Mouse (Mus musculus) liver, embryonic 12.5 days (tissue): ENCODE results near the gene Gpc2. TPM values are rescaled to one million over a fixed set of nuclear protein-coding genes. Genes with fewer than 3 reads are reported as not detected.

ENCODE experiments used
- ATAC-seq: fragments of 200-750 bp; cut with Nextera tagmentation; 2 replicates; pipeline ENCODE4 v1.8.0; 2017; ENCODE audit warnings: moderate number of reproducible peaks, mild to moderate bottlenecking, moderate library complexity
- H3K27ac ChIP-seq: fragments of 300-500 bp; sonication (generic); 2 replicates; pipeline ENCODE4 v1.5.1; 2016; ENCODE audit warnings: mild to moderate bottlenecking
- H3K27me3 ChIP-seq: fragments of 300-500 bp; sonication (generic); replicated peaks from 2 replicates; pipeline ENCODE4 v1.6.1; 2016; ENCODE audit warnings: mild to moderate bottlenecking, moderate library complexity
- H3K36me3 ChIP-seq: fragments of 300-500 bp; sonication (generic); 2 replicates; pipeline ENCODE4 v1.6.1; 2016; ENCODE audit warnings: mild to moderate bottlenecking, moderate library complexity
- H3K4me1 ChIP-seq: fragments of 300-500 bp; sonication (generic); 2 replicates; pipeline ENCODE4 v1.6.1; 2016
- H3K4me2 ChIP-seq: fragments of 300-500 bp; sonication (generic); 2 replicates; pipeline ENCODE4 v1.6.1; 2016; ENCODE audit warnings: mild to moderate bottlenecking, moderate library complexity
- H3K4me3 ChIP-seq: fragments of 300-500 bp; sonication (generic); 2 replicates; pipeline ENCODE4 v1.5.1; 2016; ENCODE audit warnings: mild to moderate bottlenecking, moderate library complexity
- H3K9ac ChIP-seq: fragments of 300-500 bp; sonication (generic); 2 replicates; pipeline ENCODE4 v1.6.1; 2016; ENCODE audit warnings: mild to moderate bottlenecking, moderate library complexity
- H3K9me3 ChIP-seq: fragments of 300-500 bp; sonication (generic); replicated peaks from 2 replicates; pipeline ENCODE4 v1.6.1; 2016; ENCODE audit warnings: mild to moderate bottlenecking, moderate library complexity
- WGBS: fragments of 180-500 bp; shearing (Covaris S2); methylation state at CpG from one replicate; pipeline ENCODE4 v1.1.7; 2016; ENCODE audit not compliant: insufficient replicate concordance; 5-methylcytosine and 5-hydroxymethylcytosine counted together
- polyA plus RNA-seq: library from polyadenylated mRNA; unstranded; fragments of >200 nt; fragmentation: Nextera tagmentation; extraction: Ambion mirVana; gene quantifications from 2 replicates; pipeline ENCODE4 v1.2.1, GENCODE M21; 2016

Gpc2 gene
- polyA plus RNA-seq: 2.4 and 2.5 TPM in 2 replicates

DNA sequence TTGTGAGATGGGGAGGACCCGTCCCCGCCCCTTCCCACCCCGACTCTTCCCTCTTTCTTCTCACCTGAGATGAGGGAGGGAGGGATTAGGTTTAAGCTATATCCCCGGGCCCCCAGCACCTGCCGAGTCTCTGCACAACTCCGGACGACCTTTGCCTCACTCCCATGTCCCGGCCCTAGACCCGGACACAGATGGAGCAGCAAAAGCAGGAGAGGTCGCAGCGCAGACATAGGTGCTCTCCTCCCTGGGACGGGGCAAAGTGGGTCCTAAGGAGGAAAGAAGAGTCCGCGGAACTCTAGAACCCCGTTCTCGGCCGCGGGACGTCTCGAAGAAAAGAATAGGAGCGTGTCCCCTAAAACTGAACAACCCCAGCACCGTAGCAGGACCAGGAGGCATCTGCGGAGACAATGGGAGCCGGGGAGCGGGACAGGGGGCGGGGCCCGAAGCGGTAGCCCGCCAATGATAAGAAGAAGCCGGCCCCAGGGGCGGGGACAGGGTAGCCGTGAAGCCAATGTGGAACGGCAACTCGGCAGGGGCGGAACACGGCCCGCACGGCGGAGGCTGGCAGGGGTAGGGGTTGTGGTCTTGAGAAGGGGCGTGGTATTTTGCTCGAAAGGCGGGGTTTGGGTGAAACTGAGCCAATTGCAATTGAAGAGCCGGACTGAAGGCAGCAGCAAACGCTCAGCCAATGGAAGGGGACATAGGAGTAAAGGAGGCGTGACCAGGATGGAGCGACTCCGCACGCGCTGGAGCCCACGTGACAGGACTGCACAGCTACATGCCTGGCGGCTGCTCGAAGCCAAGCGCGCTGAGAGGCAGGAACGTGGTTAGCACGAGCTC lies at the start of gene Gpc2, which contains the start of the genes Gm43720 and Stag3:
Gene Gpc2 (minus strand): TSS at position 421 of the 840 bp plus-strand sequence.
Gene Gm43720 (minus strand): TSS at position 374 of the 840 bp plus-strand sequence.
Gene Stag3 (plus strand): TSS at position 656 of the 840 bp plus-strand sequence.
- peak; percentile 99 for ATAC-seq
- 1% methylated on average over 56 of the region's 56 CpGs for WGBS
- Histone ChIP-seq H3K9me3 (no peaks in the 10 kb centered on the region), H3K4me2 (peak within 1 kb of the TSS; percentile 81), H3K27ac (no peak within 1 kb of the TSS), H3K9ac (peak within 1 kb of the TSS; percentile 34), H3K4me1 (peaks cover 32% of the 10 kb centered on the region), H3K27me3 (peaks cover 49% of the 10 kb centered on the region), H3K36me3 (no peaks in the 10 kb centered on the region), H3K4me3 (peak within 1 kb of the TSS; percentile 55)

DNA sequence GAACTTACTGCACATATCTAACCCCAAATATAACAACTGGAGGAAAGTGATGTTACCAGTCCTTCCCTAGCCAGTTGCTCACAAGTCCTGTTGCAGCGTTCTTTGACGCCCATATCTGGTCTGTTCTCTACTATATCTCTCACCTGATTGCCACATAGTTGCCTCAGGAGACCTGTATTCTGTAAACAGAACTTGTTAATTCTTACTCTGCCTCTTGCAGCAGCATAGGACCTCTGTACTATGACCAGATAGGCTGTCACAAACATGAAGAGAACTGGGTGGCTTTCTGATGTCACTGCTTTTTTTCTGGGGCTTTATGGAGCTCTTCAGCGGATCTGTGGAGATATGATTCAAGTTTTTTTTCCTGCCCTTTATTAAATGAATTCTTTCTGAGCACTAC lies 33.0 kb upstream of the Gpc2 start:
- ATAC-seq: no peak
- no peak overlapping the region for H3K4me2 ChIP-seq

DNA sequence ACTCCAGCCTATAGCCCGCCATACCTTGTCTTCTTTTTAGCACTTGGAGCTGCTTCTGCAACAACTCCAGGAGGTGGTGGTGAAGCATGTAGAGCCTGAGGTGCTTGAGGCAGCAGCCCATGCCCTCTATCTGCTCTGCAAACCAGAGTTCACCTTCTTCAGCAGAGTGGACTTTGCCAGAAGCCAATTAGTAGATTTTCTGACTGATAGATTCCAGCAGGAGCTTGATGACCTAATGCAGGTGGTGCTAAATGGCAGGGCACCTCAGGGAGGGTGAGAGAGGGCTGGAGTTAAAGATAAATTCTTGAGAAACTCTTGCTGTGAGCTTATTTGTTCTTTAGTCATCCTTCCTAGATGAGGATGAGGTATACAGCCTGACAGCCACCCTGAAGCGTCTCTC lies 19.8 kb upstream of the Gpc2 start:
- Histone ChIP-seq H3K27me3 (no peaks in the 10 kb centered on the region), H3K4me1 (no peaks in the 10 kb centered on the region), H3K36me3 (no peaks in the 10 kb centered on the region), H3K9ac (no peak overlapping the region), H3K27ac (no peak overlapping the region), H3K9me3 (no peaks in the 10 kb centered on the region), H3K4me2 (no peak overlapping the region), H3K4me3 (no peak overlapping the region)
- no peak for ATAC-seq
- 65% methylated on average over 2 of the region's 2 CpGs for WGBS

More for the DNA sequence above, 33.0 kb upstream of the Gpc2 start:
- no peaks in the 10 kb centered on the region for H3K4me1 ChIP-seq
- H3K9ac ChIP-seq: no peak overlapping the region
- H3K9me3 ChIP-seq: 0 out of 2 replicates have a peak, but pooled peaks cover under 1% of the 10 kb centered on the region
- no peak overlapping the region for H3K4me3 ChIP-seq
- WGBS: 73% methylated on average over 3 of the region's 3 CpGs
- H3K36me3 ChIP-seq: no peaks in the 10 kb centered on the region
- H3K27me3 ChIP-seq: no peaks in the 10 kb centered on the region
- no peak overlapping the region for H3K27ac ChIP-seq

DNA sequence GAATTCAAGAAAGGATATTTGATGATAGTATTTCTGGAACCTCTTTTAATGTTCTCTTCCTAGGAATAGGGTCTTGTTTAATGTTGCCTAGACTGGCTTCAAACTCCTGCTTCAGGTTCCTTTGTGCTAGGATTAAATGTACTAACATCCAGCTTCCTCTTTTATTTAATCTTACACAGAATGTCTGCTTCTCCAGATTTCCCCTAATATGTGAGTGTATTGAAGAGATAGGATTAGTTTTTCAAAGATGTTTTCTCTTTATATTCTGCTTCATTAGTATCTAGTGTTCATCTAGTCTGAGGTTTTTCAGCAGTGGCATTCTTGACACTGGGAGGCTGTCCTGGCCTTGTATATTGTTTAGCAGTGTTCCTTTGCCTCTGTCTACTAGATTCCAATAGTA lies 14.4 kb upstream of the Gpc2 start:
- H3K4me2 ChIP-seq: no peak overlapping the region
- H3K27me3 ChIP-seq: no peaks in the 10 kb centered on the region
- H3K4me3 ChIP-seq: no peak overlapping the region
- no peak for ATAC-seq
- no peak overlapping the region for H3K9ac ChIP-seq
- H3K4me1 ChIP-seq: no peaks in the 10 kb centered on the region
- H3K36me3 ChIP-seq: no peaks in the 10 kb centered on the region
- no peak overlapping the region for H3K27ac ChIP-seq
- no peaks in the 10 kb centered on the region for H3K9me3 ChIP-seq

DNA sequence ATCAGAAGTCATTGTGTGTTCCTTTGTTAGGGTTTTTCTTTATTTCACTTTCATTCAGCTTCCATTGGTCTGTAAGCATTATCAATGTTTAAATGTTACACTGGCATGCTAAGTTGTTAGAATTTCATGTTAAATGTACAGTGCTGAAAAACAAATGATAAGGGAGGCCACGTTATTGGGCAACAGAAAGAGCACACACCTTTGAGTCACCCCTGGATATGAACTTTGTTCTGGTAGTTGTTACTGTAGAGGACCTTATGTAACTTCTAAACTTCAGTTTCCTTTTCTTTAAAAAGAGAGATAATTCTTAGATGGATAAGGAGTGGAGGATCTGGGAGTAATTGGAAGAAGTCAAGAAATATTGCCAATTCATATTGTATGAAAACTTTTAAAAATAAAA lies 11.8 kb upstream of the Gpc2 start:
- Histone ChIP-seq H3K27ac (no peak overlapping the region), H3K36me3 (no peaks in the 10 kb centered on the region), H3K9ac (no peak overlapping the region), H3K4me1 (no peaks in the 10 kb centered on the region), H3K4me3 (no peak overlapping the region), H3K4me2 (no peak overlapping the region), H3K9me3 (no peaks in the 10 kb centered on the region), H3K27me3 (no peaks in the 10 kb centered on the region)
- 54% methylated on average over 1 of the region's 1 CpGs for WGBS
- no peak for ATAC-seq

DNA sequence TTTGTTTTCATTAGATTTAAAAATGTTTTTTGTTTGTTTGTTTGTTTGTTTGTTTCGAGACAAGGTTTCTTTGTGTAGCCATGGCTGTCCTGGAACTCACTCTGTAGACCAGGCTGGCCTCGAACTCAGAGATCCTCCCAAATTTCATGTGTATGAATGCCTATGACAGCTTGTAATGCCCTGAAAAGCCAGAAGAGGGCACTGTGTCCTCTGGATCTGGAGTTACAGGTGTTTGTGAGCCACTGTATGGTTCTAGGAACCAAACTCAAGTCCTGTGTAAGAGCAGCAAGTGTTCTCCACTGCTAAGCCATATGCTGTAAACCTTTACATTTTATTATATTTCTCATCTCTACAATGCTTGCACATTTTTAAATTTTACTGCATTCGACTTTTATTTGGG lies 8.1 kb upstream of the Gpc2 start:
- no peak overlapping the region for H3K4me2 ChIP-seq
- H3K9me3 ChIP-seq: no peaks in the 10 kb centered on the region
- 58% methylated on average over 3 of the region's 3 CpGs for WGBS
- H3K27me3 ChIP-seq: no peaks in the 10 kb centered on the region
- H3K4me1 ChIP-seq: no peaks in the 10 kb centered on the region
- no peak overlapping the region for H3K4me3 ChIP-seq
- no peaks in the 10 kb centered on the region for H3K36me3 ChIP-seq
- no peak for ATAC-seq
- H3K9ac ChIP-seq: no peak overlapping the region
- H3K27ac ChIP-seq: no peak overlapping the region

DNA sequence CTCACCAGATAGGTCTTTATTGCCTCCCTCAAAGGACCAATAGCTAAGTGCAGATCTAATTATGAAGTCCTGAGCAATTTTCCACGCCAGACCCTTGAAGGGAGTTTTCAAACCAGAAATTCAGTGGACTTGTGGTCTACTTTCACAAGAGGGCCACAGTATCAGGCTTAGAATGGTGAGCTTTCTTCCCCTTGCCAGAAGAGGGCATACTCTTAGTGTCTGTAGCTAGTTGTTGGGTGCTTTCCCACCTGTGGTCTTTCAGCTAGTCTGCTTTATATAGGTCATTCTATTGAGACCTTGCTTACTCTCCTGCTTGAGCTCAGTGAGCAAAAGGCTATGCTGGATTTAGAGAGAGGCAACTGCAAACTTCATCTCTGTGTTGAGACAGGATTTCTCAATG lies 3.7 kb upstream of the Gpc2 start:
- Histone ChIP-seq H3K9me3 (no peaks in the 10 kb centered on the region), H3K36me3 (no peaks in the 10 kb centered on the region), H3K4me1 (peaks cover 20% of the 10 kb centered on the region), H3K9ac (no peak overlapping the region), H3K4me3 (no peak overlapping the region), H3K27ac (no peak overlapping the region), H3K27me3 (peaks cover 13% of the 10 kb centered on the region), H3K4me2 (no peak overlapping the region)
- no peak for ATAC-seq
- WGBS: 46% methylated on average over 1 of the region's 1 CpGs

DNA sequence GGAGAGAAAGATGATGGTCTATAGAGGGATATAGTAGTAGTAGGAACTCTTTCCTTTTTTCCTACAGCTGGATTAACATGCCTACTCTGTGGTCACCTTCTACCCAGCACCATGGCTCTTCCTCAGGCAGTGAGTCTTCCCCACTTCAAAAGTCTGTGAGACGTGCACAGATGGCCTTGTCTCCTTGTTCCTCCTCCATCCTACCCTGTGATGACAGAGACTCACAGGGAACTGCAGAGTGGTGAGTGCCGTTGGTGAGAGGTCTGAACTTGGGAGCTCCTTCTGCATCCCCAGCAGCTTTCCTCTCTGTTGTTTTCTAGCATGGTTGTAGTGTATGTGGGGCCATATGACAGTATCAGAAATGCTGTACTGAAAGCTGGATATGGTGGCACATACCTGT lies 2.0 kb upstream of the Gpc2 start:
- Histone ChIP-seq H3K4me1 (peaks cover 21% of the 10 kb centered on the region), H3K36me3 (no peaks in the 10 kb centered on the region), H3K27me3 (peaks cover 29% of the 10 kb centered on the region), H3K27ac (no peak overlapping the region), H3K4me3 (no peak overlapping the region), H3K9me3 (no peaks in the 10 kb centered on the region), H3K4me2 (no peak overlapping the region), H3K9ac (no peak overlapping the region)
- ATAC-seq: no peak
- WGBS: 65% methylated on average over 2 of the region's 2 CpGs

DNA sequence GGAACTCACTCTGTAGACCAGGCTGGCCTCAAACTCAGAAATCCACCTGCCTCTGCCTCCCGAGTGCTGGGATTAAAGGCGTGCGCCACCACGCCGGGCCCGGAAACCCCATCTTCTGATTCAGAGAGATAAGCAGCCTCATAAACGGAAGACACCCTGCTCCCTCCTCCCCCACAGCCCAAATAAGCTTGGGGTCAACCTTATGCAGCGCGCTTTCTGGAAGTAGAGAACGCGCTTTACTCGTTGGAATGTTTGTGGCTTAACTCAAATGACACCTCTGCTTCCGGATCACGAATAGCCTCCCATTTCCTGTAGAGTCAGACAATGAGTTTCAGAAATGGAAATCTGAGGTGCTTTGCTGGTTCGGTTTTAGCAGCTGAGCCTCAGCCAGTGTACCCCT lies 1.0 kb upstream of the Gpc2 start:
- Histone ChIP-seq H3K4me3 (no peak overlapping the region), H3K4me1 (peaks cover 22% of the 10 kb centered on the region), H3K4me2 (no peak overlapping the region), H3K36me3 (no peaks in the 10 kb centered on the region), H3K9me3 (no peaks in the 10 kb centered on the region), H3K27ac (no peak overlapping the region), H3K27me3 (peaks cover 39% of the 10 kb centered on the region), H3K9ac (no peak overlapping the region)
- ATAC-seq: no peak
- WGBS: 70% methylated on average over 15 of the region's 15 CpGs

DNA sequence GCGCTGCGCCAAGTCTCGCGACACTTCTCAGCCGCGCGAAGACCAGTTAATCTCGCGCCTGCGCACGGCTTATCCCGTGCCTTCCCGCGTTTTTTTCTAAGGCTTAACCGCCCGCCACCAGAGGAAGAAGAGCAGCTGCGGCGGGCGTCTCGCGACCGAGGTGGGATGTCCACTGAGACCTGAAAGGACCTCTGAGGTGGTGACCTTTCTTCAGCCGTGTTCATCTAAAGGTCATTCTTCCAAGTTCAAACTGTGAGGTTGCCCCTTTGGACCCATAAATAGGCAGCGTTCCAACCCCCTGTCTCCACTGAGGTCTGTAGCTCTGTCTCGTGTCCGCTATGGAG lies 592 bp upstream of the Gpc2 start:
- H3K4me1 ChIP-seq: peaks cover 26% of the 10 kb centered on the region
- H3K9me3 ChIP-seq: no peaks in the 10 kb centered on the region
- H3K4me3 ChIP-seq: peak overlapping the region; percentile 55
- 20% methylated on average over 26 of the region's 26 CpGs for WGBS
- H3K27ac ChIP-seq: no peak overlapping the region
- H3K4me2 ChIP-seq: peak overlapping the region; percentile 81
- H3K27me3 ChIP-seq: peaks cover 43% of the 10 kb centered on the region
- no peaks in the 10 kb centered on the region for H3K36me3 ChIP-seq
- no peak for ATAC-seq
- no peak overlapping the region for H3K9ac ChIP-seq

DNA sequence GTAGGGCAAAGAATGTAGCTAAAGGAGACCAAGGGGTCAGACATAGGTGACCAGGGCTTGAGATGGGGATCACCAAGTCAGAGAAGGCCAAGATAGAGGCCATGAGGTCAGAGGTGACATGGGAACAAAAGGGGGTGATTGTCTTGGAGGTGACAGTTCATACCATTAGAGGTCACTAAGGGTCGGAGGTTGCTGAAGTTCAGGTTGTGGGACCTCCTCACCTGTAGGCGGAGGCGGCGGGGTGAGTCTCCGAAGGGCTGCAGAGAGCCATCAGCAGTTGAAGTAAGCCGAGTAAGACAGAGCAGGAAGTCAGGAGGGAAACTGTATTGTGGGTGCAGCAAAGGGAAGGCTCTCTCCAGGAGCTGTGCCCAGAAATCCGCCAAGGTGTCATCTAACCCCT lies 1.8 kb downstream of the Gpc2 start:
- ATAC-seq: no peak
- Histone ChIP-seq H3K4me2 (no peak overlapping the region), H3K4me3 (no peak overlapping the region), H3K9ac (no peak overlapping the region), H3K36me3 (no peaks in the 10 kb centered on the region), H3K27ac (no peak overlapping the region), H3K27me3 (peaks cover 67% of the 10 kb centered on the region), H3K4me1 (peaks cover 32% of the 10 kb centered on the region), H3K9me3 (no peaks in the 10 kb centered on the region)
- 80% methylated on average over 7 of the region's 7 CpGs for WGBS

DNA sequence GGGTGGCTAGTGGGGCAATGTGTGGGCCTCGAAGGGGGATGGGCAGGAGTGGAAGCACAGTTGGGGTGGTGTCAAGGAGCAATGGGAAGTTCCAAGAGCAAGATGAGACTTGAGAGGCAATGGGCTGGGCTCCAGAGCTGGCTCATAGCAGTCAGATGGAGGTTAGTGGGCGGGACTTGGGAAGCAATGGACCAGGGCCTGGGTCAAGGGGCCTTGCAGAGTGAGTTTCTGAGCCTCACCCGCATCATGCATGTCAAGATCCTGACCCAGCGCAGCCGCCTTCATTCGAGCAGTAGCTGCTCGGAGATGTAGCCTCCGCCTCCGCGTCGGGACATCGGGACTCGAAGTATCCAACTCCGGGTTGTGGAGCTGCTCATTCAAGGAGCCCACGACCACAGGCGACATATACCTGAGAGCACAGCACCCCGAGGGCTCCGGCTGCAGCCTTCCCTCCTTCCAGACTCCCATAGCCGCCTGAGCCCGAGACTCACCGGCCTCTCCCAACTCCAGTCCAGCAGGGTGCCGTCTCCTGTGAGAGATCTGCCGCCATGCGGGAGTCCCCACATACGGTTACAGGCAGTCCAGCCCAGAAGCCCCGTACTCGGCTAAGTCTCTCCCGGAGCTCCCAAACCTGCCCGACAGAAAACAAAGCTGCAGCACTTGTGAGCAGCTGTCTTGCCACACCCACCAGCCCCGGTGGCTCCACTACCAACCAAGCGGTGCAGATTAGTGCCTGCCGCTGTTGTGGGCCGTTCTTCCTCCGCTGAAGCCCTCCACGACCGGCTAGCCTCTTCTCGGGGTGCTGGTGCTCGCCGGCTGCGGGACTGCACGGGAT lies 4.4 kb downstream of the Gpc2 start:
- peak overlapping the region; percentile 41 for H3K4me2 ChIP-seq
- ATAC-seq: no peak
- no peak overlapping the region for H3K4me3 ChIP-seq
- WGBS: 39% methylated on average over 41 of the region's 41 CpGs
- no peak overlapping the region for H3K9ac ChIP-seq
- peaks cover 93% of the 10 kb centered on the region for H3K27me3 ChIP-seq
- no peak overlapping the region for H3K27ac ChIP-seq
- no peaks in the 10 kb centered on the region for H3K36me3 ChIP-seq
- no peaks in the 10 kb centered on the region for H3K9me3 ChIP-seq
- H3K4me1 ChIP-seq: peaks cover 31% of the 10 kb centered on the region
